Mouse (Mus musculus): Measurements from ENCODE around the gene Slx4ip. TPM values are rescaled to one million over a fixed set of nuclear protein-coding genes. Genes with fewer than 3 reads are reported as not detected.

The Slx4ip gene
- total RNA-seq, 4 experiments from 2014 or later = 6.6 to 7.2 (median 6.7) TPM

- no peak for DNase-seq (ENCODE audit: low spot score in 2 of 2)
Measured at GRCm38 (mm10) chr2:137063829-137064228, 172.8 kb downstream of the Slx4ip start.

GRCm38 (mm10) chr2:137064513-137064912 lies 173.5 kb downstream of the Slx4ip start:
- no peak for DNase-seq (ENCODE audit: low spot score in 2 of 2)

DNA sequence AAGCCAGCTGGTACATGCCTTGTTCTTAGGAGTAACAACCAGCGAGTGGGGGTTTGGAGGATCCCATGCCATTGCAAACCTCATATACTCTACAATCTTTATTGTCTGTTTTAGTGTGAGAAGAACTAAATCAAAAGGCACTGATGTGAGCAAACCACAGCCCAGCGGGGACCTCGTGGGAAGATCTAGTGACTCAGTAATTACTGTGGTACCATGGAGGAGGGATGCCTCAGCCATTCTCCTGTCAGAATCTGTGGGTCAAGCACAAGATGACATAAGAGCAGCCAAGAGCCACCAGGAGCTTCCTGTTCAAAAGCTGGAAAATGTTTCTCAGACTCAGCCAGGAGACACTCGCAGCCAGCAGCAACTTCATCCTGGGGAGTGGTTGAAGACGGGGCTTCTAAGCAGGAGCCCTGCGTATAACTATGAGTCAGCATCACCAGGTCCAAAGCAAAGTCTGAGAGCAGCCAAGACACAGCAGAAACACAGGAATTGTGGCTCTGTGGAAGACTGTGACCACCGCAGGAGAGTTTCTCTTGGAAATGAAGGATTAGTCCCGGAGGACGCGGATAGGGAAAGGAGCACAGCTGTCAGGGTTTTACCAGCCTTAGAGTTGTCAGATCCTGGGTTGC lies 176.6 kb downstream of the Slx4ip start:
- DNase-seq (ENCODE audit: low spot score in 2 of 2) = no peak

DNA sequence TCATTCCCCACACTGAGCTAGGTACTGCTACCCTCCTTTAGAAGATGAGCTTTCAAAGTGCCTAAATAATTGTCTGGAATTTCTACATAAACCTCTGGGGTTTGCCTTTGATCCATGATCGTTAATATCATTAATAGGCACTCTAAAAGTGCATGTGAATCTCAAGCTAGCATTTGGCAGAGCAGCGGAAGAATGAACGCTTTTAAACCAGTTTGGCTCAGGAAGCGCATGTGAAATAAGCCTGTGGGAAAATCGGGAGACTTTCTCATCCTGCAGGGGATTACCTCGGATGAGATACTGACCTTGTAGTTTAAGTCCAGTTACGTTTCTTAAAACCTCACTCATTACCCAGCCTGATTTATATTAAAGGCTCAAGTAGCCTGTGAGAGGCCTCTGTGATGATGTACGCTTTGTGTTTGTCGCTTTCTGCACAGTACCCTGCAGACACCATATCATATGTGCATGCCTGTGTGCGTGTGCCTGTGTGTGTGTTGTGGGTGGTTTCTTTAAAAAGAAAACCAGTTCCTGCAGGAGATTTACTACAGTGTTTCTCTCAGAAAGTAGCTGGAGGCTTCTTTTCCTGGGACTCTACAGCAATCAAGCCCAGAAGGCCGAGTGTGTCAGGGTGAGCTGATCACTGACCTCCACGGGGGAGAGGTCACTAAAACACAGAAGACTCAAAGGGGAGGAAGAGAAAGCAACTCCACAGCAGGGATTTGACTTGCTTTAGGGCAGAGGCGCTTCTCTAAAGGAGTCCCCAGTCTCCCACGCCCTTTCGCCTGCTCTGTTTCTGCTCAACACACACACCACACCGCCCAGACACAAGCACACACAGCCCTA lies 182.7 kb downstream of the Slx4ip start:
- no peak for DNase-seq (ENCODE audit: low spot score in 2 of 2)

DNA sequence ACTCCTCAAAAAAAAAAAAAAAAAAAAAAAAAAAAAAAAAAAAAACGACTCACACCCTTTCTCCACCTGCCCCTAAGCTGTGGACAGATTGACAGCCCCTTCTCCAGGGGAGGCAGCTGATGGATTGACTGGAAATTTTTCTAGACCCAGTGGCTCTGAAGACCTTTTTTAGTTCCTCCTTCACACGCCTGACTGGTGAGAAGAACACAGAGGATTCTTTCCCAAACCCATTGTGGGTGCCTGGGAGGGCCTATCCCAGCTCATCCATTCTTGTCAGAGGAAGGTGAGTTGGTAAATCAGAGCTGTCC lies 183.2 kb downstream of the Slx4ip start:
- no peak for DNase-seq (ENCODE audit: low spot score in 2 of 2)

DNA sequence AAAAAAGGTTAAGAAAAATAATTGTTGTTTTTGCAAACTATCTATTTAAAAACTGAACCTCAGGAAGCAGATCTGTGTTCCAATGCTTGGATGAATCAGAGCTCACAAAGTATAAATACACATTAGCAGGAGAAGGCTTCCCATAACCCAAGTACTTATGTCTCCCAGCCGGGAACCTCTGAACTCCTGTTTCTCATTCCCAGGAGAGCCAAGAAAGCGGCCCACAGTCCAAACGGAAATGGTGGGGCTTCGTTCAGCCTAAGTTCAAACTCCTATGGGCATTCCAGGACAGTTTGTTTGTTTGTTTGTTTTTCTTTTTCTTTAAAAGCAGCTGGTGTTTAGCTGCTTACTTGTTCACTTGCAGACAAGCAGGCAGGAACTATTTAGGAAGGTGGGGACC lies 187.8 kb downstream of the Slx4ip start:
- DNase-seq (ENCODE audit: low spot score in 2 of 2) = no peak

DNA sequence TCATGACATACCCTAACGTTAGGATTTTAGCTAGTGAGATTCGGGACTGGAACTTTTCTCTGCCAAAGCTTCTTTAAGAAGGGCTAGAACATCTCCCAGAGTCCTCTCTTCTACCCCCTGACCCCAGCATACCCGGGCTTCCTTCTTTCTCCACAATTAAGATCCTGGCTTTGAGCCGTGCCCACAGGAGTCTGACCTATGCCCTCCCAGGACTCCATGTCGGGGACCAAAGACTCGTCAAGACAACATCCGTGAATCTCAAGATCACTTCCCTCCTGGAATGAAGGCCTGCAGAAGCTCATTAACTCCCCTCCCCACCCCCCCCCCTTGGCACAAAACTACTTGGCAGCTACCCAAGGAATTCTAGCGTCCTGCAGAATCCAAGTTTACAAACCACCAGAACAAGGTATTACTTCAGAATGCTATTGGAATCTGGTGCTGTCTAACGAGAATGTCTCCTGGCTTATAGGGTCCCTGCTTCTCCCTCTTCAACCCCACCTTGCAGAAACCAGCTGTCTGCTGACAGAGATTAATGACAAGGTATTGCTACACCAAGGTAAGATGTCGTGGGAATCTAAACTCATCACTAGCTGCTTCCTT lies 188.8 kb downstream of the Slx4ip start:
- DNase-seq (ENCODE audit: low spot score in 2 of 2) = no peak

GRCm38 (mm10) chr2:137080468-137080867 lies 189.4 kb downstream of the Slx4ip start:
- DNase-seq (ENCODE audit: low spot score in 2 of 2) = no peak

GRCm38 (mm10) chr2:137081001-137081400 lies 190.0 kb downstream of the Slx4ip start:
- DNase-seq (ENCODE audit: low spot score in 2 of 2) = no peak

DNA sequence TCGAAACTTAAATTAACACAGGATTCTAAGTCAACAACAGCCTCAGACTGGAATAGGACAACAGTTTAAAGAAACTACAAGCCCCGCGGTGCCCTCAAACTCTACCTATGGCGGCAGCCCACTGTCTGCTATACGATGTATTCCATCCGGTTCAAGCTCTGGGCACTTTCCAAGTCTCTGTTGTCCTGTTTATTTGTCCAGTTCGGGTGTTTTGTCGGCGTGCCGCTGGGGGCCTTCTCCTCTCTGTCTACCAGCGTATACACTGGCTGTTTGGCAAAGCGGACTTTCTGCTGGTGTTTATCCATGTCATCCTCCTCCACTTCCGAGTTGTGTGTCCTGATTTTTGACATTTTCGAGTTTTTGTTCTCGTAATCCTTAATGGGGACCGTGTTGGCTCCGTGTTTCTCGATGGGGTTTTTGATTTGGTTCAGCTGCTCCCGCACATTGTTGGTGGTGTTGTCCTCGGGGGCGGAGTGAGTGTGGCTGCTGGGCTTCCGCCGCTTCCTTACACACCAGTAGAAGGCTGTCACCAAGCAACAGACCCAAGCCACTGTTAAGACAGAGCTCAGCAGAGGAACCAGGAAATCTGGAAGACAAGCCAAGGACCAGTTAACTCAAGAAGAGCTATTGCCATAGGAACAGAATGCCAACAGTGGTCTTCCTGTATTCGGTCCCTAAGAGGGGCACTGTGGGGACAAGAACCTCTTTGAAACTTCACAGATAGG lies 192.0 kb downstream of the Slx4ip start:
- peak; percentile 21 to 35 for DNase-seq (ENCODE audit: low spot score in 2 of 2)

- DNase-seq (ENCODE audit: low spot score in 2 of 2) = no peak
Measured at GRCm38 (mm10) chr2:137085257-137085656, 194.2 kb downstream of the Slx4ip start.

DNA sequence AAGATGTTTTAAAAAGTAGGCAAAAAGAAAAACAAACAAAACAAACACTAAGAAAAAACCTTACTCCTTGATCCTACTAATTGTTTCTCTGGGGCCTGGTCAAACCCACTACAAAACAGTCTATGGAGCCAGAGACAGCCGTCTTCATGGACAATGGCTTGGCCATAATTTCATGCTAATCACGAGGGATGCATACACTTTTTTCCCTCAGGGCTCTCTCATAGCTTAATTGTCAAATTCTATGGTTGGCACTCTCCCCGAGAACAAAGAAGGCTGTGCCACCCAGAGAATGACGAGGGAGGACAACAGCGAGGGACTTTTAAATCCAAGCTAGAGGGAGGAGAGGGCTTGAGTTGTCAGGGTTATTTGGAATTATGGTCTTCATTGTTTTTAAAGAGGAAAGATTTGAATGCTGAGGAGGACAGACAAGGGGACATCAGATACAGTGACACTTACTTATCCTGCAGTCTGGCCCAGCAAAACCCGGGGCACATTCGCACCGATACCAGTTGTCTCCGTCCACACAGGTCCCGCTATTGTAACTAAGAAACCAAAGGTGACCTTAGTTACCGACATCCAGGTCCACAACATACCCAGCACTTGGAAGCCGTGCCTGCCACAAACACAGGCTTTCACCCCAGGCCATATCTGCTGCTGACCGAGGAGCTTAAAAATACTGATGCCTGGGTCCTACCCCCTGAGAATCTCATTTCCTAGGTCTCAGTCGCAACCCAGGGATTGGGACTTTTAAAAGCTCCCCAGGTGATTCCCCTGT lies 195.8 kb downstream of the Slx4ip start:
- no peak for DNase-seq (ENCODE audit: low spot score in 2 of 2)

DNA sequence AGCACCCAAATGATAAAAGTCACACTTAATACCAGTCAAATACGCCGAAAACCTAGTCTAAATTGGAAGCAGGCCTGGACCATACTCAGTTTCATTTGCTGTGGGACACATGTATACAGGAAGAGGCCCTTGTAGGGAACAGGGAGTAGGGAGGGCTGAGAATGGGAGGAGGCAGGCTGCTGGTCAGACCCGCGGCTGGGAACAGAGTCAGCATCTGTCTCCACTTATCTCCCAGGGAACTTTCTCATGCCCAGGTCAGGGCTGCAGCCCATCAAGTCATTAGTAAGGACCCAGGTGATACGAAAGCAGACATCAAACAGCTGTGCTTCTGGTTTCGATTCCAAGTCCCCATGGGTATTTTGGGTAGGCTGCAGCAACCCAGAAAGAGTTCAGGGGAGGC lies 196.7 kb downstream of the Slx4ip start:
- DNase-seq (ENCODE audit: low spot score in 2 of 2) = no peak

- no peak for DNase-seq (ENCODE audit: low spot score in 2 of 2)
Measured at GRCm38 (mm10) chr2:137091766-137092522, 200.9 kb downstream of the Slx4ip start.

DNA sequence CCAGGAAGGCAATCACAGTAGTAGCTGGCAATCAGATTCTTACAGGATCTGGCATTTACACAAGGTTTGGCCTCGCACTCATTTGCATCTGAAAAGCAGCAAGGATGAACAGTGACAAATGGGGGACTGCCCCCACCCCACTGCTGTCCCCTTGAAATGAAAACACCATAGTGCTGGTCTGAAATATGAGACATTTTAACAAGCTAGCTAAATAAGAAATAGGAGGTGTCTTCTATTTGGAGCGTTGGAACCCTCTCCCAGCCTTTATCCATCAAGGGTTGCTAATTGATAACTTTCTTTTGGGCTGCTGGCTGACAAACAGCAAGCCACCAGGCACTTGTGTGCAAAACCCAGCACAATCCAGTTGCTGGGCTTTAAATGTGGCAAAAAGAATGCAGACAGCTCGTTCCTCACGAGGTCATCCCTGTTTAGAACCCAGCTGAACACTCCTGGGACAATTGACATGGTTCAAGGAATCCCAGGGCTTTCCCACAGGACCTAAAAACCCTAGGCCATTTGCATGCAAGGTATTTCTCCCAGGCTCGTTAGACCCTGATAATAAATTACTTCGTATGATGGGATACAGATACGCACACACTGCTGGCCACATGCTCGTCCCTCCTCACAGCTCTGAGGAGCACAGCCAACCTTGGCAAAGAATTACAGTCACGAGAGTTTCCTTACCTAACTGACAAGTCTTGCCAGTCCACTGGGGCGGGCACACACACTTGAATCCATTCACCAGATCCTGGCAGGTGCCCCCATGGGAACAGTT lies 201.7 kb downstream of the Slx4ip start:
- no peak for DNase-seq (ENCODE audit: low spot score in 2 of 2)

GRCm38 (mm10) chr2:137093298-137093630 lies 202.2 kb downstream of the Slx4ip start:
- no peak for DNase-seq (ENCODE audit: low spot score in 2 of 2)

GRCm38 (mm10) chr2:137094301-137094700 lies 203.3 kb downstream of the Slx4ip start:
- DNase-seq (ENCODE audit: low spot score in 2 of 2) = no peak

DNA sequence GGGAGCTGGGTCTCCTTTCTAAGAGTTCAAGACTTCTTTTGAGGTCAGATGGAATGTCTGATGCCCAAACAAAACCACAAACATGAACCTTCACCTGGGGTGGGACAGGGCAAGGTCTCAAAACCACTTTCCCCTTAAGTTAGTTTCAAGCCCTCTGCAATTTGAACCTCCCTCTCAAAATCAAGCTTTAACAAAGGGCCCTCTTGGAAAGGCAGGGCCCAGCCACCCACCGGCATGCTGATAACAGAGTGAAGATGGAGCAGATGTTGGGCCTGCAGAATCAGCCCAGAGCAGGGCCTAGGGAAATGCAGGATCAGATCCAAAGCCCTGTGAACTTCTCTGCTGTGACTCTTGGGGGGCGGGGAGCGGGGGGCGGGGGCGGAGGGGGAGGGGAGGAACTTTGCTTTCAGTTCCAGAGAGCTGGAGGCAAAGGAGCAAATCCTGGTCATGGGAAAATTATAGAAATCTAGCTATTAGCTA lies 206.0 kb downstream of the Slx4ip start:
- DNase-seq (ENCODE audit: low spot score in 2 of 2) = no peak

DNA sequence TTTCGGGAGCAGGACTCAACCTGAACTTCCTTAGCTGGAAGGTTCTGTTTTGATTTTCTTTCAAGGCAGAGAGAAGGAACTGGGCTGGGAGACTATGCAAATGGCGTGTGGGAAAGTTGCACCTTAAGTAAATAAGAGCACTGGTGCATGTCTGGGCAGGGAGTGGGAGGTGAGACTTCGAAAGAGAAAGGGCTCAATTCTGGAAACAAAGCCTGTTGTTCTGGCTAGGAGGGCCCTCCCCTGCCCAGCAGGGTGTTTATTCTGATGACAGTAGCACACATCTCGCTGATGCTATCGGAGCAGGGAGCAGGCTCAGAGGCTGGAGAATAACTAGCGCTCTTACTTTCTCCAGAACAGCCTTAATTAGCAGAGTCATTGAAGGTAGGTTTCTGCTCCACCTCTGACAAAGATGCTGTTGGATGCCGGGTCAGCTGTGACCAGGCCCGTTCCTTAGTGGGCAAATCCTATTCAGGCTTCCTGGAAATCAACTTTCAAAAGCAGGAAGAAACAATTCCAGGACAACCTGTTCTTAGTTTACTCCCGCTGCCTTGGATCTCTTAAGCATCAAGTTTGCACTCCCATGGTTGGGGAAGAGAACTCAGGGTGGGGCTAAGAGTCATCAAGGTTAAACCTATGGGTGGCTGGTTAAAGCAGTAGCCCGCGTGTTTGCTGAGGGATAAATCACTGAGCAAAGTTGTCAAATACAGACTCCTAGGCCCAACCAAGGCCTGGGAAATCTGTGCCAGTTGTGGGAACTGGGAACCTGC lies 207.4 kb downstream of the Slx4ip start:
- no peak for DNase-seq (ENCODE audit: low spot score in 2 of 2)
